Mouse (Mus musculus) retina, embryonic 14.5 days (tissue): ENCODE measurements around the gene Timm22.

Experiments
- DNase-seq: peaks from one replicate; pipeline ENCODE4 v3.0.0-alpha.2; 2015; ENCODE audit warnings: low spot score

Timm22 gene

DNA sequence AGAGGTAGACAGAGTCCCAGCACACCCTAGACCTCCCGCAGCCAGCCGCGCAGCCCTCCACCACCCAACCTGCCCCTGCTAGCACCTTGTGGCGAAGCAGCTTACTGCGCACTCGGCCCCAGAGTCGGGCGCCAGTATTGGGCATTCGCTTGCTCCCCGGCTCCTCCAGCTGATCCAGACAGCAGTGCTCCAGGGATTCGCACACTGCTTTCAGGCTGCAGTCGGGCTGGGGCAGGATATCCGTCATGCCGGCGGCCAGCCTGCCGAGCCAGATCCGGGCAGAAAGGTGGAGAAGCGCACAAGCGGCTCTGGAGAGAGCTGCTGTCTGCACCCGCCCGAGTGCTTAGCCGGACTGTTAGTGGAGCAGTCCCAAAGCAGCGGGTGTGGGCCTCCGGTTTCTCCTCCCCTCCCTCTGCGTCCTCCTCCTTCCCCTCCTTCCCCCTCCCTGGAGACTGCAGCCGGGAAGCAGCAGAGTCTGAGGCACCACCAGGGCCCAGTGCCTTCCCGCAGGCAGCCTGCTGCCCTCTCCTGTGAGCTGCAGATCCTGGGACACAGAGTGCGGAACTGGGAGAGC, 30.2 kb downstream of the Timm22 start:
- peak; percentile 59 for DNase-seq

- DNase-seq: peak; percentile 24
Observed at GRCm38 (mm10) chr11:76439666-76440065, 32.9 kb downstream of the Timm22 start.

DNA sequence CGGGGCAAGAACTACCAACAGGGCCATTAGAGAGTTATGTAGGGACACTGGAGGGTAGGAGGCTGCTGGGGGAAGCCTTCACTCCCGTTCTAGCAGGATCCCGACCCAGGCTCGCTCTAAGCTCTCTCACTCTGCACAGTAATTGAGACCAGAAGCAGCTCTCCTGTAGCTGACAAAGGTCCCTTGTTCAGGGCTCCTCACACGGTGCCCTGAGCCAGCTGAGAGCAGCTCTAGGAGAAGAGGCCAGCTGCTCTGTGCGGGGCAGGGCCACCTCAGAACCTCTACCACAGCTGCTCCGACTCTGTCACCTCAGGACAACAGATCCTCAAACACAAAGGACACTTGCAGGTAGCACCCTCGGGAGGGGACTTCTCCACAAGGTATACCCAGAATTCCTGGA, 38.7 kb downstream of the Timm22 start:
- DNase-seq: no peak

GRCm38 (mm10) chr11:76446251-76446650, 39.5 kb downstream of the Timm22 start:
- DNase-seq: peak; percentile 71

DNA sequence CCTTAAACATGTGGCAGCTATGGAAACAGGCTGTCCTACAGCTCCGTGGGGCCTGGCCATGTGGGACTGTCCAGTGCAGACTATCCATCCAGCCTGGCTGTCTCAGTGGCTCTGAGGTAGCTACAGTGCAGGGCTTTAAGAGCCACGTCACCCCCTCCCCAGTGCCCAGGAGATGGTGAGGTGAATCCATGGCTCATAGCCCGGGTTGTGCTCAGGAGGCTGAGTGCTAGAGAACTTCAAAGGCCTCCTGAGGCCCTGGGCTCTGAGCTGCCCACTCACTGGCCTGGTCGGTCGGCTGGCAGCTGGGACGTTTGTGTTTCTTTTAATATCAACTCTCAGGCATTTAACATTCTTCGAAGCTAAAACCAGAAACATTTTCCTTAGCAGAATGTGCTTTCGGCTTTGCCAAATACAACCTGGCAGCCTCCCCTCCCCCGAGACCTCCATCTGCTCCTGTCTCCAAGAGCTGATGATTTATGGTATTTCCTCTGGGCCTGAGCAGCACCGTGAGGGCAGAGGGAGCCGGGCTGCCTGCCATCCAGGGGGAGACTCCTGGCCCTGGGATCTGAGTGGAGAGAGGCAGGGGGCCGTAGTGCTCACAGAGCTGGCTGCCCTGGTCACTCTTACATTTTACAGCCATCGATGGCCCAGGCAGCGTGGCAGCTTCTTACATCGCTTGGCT, 42.9 kb downstream of the Timm22 start:
- DNase-seq: peak; percentile 43

- peak; percentile 43 for DNase-seq
Observed at GRCm38 (mm10) chr11:76450202-76450561, 43.4 kb downstream of the Timm22 start.

DNA sequence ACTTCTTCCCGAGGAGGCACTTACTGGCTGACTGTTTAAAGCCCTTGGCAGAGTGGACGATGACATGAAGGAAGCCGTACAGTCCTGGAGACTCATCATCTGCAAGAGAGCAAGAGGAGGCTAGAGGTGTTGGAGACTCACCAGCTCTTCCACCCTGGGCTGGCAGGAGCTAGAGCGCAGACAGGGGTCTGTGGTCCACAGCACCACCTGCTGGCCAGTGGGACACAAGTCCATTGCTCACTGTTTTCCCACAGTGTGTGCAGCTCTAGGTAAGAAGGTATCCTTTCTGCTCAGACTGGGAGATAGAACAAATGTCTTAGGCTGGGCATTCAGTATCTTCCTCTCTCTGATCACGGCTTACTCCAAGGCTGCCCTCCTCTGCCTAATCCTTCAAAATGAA, 47.7 kb downstream of the Timm22 start:
- peak; percentile 85 for DNase-seq

DNA sequence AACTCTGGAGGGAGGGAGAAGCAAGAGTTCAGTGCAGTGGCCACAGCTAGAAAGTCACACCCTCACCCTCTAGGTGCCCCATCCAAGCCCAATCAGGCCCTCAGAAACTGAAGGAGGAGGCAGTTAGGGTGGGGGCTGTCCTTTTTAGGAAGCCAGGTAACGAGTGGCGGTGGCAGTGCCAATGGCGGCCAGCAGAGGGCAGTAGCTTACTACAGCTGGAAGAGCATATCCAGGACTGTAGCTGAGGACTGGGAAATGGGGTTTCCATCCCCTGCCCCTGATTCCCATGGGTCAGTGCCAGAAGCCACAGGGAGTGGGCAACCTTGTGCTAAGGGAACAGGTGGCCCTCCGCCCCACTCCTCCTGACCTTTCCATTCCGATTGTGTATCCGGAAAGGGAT, 49.5 kb downstream of the Timm22 start:
- peak; percentile 91 for DNase-seq

DNA sequence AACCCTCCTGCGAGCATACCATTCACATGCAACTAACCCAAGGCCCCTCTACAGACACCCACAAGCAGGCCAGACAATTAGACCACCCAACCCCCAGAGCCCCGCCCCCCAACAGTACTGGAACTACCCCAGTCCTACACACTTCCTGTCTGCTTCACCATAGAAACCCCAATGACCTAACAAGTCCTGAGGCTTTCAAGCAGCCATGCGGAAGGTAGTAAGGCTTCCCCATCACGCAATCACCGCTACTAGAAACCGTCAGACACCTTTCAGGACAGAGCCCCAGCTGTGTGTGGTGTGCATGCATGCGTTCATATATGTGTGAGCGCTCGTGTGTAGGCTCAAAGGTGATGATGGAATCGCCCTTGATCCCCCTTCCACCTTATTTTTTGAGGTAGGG, 50.1 kb downstream of the Timm22 start:
- no peak for DNase-seq

DNA sequence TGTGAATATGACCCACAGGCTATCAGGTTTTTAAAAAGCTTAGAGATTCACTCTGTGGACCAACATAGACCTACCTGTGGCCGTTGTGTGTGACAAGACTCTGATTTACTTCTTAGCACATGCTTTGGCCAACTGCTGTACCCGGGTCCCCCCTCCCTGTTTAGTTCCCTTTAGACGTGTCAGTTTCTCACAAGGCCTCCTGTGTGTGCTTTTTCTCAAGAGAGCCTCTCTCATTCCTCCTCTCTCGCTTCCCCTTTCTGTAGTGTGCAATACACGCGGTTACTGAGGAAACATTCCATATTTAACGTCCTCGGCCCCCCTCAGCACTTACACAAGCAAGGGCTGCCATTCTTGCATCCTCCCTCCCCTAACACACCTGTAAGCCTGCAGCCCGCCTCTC, 52.0 kb downstream of the Timm22 start:
- DNase-seq: no peak

- no peak for DNase-seq
Observed at GRCm38 (mm10) chr11:76459489-76459888, 52.7 kb downstream of the Timm22 start.

- no peak for DNase-seq
Observed at GRCm38 (mm10) chr11:76461201-76461600, 54.4 kb downstream of the Timm22 start.

DNA sequence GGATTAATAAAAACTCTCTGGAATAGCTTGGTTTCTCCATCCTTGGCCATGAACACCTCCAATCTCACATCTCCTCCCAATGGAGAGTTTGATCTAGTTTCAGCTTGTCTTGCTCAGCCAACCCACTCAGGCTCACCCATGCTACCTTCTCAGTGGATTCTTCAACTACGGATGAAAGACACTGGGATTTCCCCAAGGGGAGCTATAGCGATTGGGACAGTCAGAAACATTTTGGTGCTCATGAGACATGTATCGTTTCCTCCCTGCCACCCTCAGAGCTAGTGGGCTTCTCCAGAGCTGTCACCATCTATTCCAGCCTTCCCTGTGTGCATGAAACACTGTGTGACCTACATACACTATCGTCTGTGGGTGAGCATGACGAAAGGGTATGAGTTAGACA, 54.9 kb downstream of the Timm22 start:
- no peak for DNase-seq

DNA sequence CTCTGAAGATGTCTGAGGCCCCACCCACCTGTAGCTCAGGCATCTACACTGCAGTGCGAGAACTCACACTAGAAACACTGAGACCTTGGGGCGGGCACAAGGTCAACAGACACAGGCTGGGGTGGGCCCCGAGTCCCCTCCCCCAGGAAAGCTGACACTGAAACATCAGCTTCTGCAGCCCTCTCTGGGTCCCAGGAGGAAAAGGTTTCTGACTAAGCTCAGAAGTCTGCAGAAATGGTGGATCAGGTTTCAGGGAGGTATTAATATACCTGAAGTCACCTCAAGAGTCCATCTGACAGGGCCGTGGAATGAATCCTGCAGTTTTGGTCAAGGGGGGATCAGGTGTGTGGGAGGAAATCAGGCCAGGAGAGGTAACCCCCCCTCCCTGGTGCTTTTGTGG, 59.1 kb downstream of the Timm22 start:
- DNase-seq: no peak
